Mouse (Mus musculus): ENCODE data around the gene Gstt4.
"Not testable (repeated sequence)": the region's sequence is repeated elsewhere in the genome, so short reads cannot be mapped to it uniquely, and the experiment has no call there.

Gstt4 gene

DNA sequence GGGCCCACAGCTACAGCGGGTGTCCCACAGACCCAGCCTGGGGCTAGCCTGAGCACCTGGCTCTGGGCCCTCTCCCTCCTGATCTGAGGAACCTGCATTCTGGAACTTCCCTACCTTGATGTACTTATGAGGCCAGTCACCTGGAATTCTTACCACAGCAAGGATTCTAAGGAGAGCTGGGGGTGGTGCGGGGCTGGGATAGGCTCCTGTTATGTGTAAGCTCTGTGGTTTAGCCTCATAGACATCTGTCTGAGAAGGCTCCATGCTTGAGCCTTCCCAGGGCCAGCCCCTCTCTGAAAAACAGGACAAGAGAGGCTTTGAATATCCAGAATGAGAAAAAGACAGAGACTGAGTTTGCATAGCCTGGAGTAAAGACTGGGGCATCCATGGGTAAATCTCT, at the start of gene Gstt4:
Gene Gstt4, minus strand, starts transcription at position 101 of the 400 bp plus-strand sequence.
- no peak for DNase-seq (ENCODE audit: low read depth, low spot score)

- no peak for DNase-seq (ENCODE audit: low read depth, low spot score)
Measured at GRCm38 (mm10) chr10:75861587-75861986, 39.2 kb upstream of the Gstt4 start.

DNA sequence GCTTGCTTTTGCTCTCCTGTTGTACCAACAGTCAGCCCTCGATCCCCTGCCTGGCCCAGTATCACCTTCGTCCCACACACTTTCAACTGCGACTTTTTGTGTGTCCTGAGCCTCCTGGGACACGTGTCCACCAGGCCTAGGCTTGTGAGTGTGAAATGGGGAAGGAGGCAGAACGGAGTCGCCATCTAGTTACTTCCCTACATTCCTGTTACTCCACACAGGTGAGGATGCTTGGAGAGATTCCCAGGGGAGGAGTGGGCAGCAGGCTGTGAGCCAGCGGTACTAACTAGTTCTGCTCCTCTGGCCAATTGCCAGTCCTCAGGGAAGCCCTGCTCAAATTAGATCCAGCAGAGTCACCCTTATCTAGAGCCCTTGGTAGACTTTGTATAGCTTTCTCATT, 38.4 kb upstream of the Gstt4 start:
- DNase-seq (ENCODE audit: low read depth, low spot score), result no peak

GRCm38 (mm10) chr10:75859786-75860470, 37.6 kb upstream of the Gstt4 start, which contains the start of gene Mif:
TSS of gene Mif (minus strand) at chr10:75860240.
- DNase-seq (ENCODE audit: low read depth, low spot score), result peak; percentile 93

- no peak for DNase-seq (ENCODE audit: low read depth, low spot score)
Measured at GRCm38 (mm10) chr10:75859107-75859746, 36.9 kb upstream of the Gstt4 start.

- no peak for DNase-seq (ENCODE audit: low read depth, low spot score)
Measured at GRCm38 (mm10) chr10:75857598-75857997, 35.3 kb upstream of the Gstt4 start.

DNA sequence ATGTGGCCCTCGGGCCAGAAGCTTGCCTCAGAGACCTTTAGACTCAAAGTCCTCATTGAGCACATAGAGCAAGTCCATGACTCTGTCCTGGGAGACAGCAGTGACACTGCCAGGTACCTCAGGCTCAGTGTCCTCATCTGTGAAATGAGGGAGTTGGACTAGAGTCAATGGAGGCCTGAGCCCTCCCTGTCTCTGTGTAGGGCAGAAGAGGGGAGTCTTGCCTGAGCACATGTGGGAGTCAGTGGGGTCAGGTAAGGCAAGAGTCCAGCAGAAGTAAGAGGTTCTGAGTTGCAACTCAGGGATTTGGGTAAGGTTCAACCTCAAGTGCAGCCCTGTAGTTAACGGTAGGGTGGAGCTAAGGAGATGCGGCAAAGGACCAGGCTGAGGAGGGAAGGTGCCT, 34.6 kb upstream of the Gstt4 start:
- DNase-seq (ENCODE audit: low read depth, low spot score), result no peak

- no peak for DNase-seq (ENCODE audit: low read depth, low spot score)
Measured at GRCm38 (mm10) chr10:75856155-75856907, 34.0 kb upstream of the Gstt4 start.

DNA sequence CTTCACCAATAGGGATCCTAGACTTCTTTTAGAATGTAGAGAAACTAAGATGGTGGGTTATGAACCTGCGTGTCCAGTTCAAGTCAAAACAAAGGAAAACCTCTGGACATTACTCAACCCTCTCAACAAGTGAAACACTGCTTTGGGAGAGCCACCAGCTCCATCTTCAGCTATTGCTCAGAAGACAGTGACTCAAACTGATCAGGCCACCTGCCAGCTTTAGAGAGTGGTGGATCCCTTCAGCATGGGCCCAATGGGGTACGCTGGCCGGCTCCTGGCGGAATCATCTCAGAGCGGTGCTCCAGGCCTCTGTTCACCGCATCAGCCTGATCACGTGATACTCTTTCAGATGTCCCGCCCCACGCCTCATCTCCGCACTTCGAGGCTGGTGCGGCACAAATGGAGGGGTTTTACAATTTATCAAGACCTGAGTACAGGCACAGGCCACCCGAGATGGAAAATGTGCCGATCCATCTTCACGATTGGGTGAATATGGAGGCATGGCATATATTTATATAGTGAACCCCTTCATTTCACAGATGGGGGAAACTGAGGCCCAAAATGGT, 33.2 kb upstream of the Gstt4 start:
- DNase-seq (ENCODE audit: low read depth, low spot score), result peak; percentile 41

GRCm38 (mm10) chr10:75854791-75855190, 32.4 kb upstream of the Gstt4 start:
- no peak for DNase-seq (ENCODE audit: low read depth, low spot score)

DNA sequence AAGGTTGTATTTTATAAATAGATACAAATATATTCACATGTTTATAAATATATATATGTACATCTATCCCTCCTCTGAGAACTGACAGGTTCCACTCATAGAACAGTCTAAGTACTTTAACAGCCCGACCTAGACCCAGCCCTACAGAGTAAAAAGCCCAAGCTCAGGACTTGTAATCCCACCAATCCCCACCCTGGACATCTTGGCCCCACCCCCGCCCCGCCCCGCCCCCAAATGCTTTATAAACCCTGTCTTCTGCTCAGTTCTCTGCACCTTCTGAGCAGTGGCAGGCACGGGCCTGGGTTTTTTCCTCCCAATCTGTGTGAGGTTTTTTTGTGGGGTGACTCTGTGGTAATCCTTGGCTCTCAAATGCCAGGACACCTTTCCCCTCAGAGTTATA, 31.8 kb upstream of the Gstt4 start:
- DNase-seq (ENCODE audit: low read depth, low spot score), result peak; percentile 61

- DNase-seq (ENCODE audit: low read depth, low spot score), result peak; percentile 92
Measured at GRCm38 (mm10) chr10:75853452-75853851, 31.1 kb upstream of the Gstt4 start.

GRCm38 (mm10) chr10:75852539-75853125, 30.3 kb upstream of the Gstt4 start:
- DNase-seq (ENCODE audit: low read depth, low spot score), result no peak

DNA sequence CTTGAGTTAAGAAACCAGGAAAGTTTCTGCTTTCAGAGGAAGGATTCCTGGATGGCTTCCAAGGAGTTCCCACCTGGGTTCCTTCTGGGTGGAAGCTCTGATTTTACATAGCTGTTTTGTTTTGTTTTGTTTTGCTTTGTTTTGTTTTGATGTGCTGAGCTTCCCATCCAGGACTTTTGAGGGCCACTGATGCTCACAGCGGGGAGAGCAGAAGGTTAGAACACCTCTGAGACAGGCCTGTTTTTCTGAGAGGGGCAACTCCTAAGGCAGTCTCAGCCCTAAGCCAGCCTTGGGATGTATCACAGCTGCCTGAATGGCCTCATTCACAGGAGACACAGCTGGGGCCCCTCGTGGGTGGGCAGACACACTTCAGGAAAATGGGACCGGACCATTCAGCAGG, 29.3 kb upstream of the Gstt4 start:
- peak; percentile 75 for DNase-seq (ENCODE audit: low read depth, low spot score)

GRCm38 (mm10) chr10:75851076-75851475, 28.7 kb upstream of the Gstt4 start:
- DNase-seq (ENCODE audit: low read depth, low spot score), result peak; percentile 50

DNA sequence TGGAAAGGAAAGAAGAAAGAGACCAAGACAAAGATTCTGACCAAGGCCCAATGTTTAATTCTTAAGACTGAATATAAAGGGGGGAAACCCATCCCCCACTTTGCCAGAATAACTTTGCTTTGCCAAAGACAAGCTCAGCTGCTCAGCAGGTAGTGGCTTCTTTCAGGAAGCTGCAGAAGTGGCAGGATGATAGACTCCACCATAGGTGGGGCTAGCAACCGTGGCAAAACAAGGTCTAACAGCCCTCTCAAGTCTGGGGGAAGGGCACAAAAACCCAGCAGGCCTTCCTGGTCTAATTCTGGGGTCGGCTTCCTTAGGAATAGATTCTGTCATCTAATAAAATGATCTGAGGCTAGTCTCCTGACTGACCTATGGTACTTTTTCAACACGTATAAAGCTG, 26.0 kb upstream of the Gstt4 start:
- DNase-seq (ENCODE audit: low read depth, low spot score), result no peak

- DNase-seq (ENCODE audit: low read depth, low spot score), result no peak
Measured at GRCm38 (mm10) chr10:75845306-75845930, 23.1 kb upstream of the Gstt4 start.

- no peak for DNase-seq (ENCODE audit: low read depth, low spot score)
Measured at GRCm38 (mm10) chr10:75844800-75845199, 22.5 kb upstream of the Gstt4 start.

GRCm38 (mm10) chr10:75843898-75844297, 21.6 kb upstream of the Gstt4 start:
- not testable (repeated sequence) for DNase-seq (ENCODE audit: low read depth, low spot score)

GRCm38 (mm10) chr10:75839092-75839491, 16.7 kb upstream of the Gstt4 start:
- DNase-seq (ENCODE audit: low read depth, low spot score), result no peak

GRCm38 (mm10) chr10:75837248-75837759, 15.0 kb upstream of the Gstt4 start, which contains the start of gene Gstt2:
TSS of gene Gstt2 (minus strand) at chr10:75837424.
- peak; percentile 99 for DNase-seq (ENCODE audit: low read depth, low spot score)
